Mouse (Mus musculus): Measurements from ENCODE around the gene Nrbp1. TPM values are rescaled to one million over a fixed set of nuclear protein-coding genes. Genes with fewer than 3 reads are reported as not detected.

Gene Nrbp1
- polyA plus RNA-seq, 1 experiment, result 93.7 TPM

DNA sequence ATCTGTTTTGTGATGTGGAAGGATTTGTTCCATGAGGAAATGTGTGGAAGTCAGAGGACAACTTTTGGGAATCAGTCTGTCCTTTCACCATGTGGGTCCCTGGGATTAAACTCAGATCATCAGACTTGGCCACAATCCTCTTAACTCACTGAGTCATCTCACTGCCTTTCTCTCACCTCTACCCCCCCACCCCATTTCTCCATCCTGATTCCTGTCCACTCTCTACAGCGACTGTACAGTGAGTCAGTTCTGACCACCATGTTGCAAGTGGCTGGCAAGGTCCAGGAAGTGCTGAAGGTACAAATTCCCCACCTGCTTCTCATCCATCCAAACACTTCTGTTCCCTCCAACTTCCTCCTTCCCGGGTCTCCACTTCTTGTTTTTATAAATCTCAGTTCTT, 57.8 kb downstream of the Nrbp1 start:
- 9% methylated on average over 2 of the region's 2 CpGs for WGBS
- H3K4me3 ChIP-seq (replicated peaks; ENCODE audit: control insufficient read depth, low read depth, low read length), result no peak overlapping the region
- TF ChIP-seq CTCF (IDR thresholded peaks at IDR 0.05; ENCODE audit: control insufficient read depth, insufficient read depth, low read length), result no peak
- no peak for TF ChIP-seq POLR2A (IDR thresholded peaks at IDR 0.05; ENCODE audit: borderline replicate concordance, control insufficient read depth, low read depth, low read length)
- H3K27ac ChIP-seq (ENCODE audit: control insufficient read depth, insufficient read depth, low read depth, low read length, poor library complexity), result no peak overlapping the region
- no peaks in the 10 kb centered on the region for H3K4me1 ChIP-seq (ENCODE audit: control insufficient read depth, insufficient read depth, low read length)

Other genes starting within 250 kb of the Nrbp1 start
- gene Atraid, start 192.6 kb upstream of the Nrbp1 start, polyA plus RNA-seq (2011; ENCODE audit: insufficient read depth, insufficient read length, low replicate concordance, missing spikeins), result 53.2 and 95.6 TPM in 2 replicates
- 1.6 and 3.6 TPM in 2 replicates for gene Slc5a6, start 191.9 kb upstream of the Nrbp1 start, polyA plus RNA-seq (2011; ENCODE audit: insufficient read depth, insufficient read length, low replicate concordance, missing spikeins)
- gene Cad, start 186.1 kb upstream of the Nrbp1 start, polyA plus RNA-seq (2011; ENCODE audit: insufficient read depth, insufficient read length, low replicate concordance, missing spikeins), result 9.7 and 21.8 TPM in 2 replicates
- gene Dnajc5g, start 134.6 kb upstream of the Nrbp1 start, polyA plus RNA-seq (2011; ENCODE audit: insufficient read depth, insufficient read length, low replicate concordance, missing spikeins), result not detected in 2 replicates
- not detected in 2 replicates for gene Slc30a3, start 132.6 kb upstream of the Nrbp1 start, polyA plus RNA-seq (2011; ENCODE audit: insufficient read depth, insufficient read length, low replicate concordance, missing spikeins)
- not detected in 2 replicates for gene Trim54, start 124.2 kb upstream of the Nrbp1 start, polyA plus RNA-seq (2011; ENCODE audit: insufficient read depth, insufficient read length, low replicate concordance, missing spikeins)
- not detected in 2 replicates for gene Ucn, start 102.0 kb upstream of the Nrbp1 start, polyA plus RNA-seq (2011; ENCODE audit: insufficient read depth, insufficient read length, low replicate concordance, missing spikeins)
- 5.3 and 14.4 TPM in 2 replicates for gene Mpv17, start 86.6 kb upstream of the Nrbp1 start, polyA plus RNA-seq (2011; ENCODE audit: insufficient read depth, insufficient read length, low replicate concordance, missing spikeins)
- gene Gm29609, start 61.0 kb upstream of the Nrbp1 start, polyA plus RNA-seq (2011; ENCODE audit: insufficient read depth, insufficient read length, low replicate concordance, missing spikeins), result 2.0 TPM in 1 of 2 replicates, not detected in the other
- gene Gtf3c2, start 60.7 kb upstream of the Nrbp1 start, polyA plus RNA-seq (2011; ENCODE audit: insufficient read depth, insufficient read length, low replicate concordance, missing spikeins), result 32.1 and 67.3 TPM in 2 replicates
- gene Snx17, start 47.6 kb upstream of the Nrbp1 start, polyA plus RNA-seq (2011; ENCODE audit: insufficient read depth, insufficient read length, low replicate concordance, missing spikeins), result 32.5 and 42.0 TPM in 2 replicates
- gene Eif2b4, start 47.4 kb upstream of the Nrbp1 start, polyA plus RNA-seq (2011; ENCODE audit: insufficient read depth, insufficient read length, low replicate concordance, missing spikeins), result 21.7 and 57.4 TPM in 2 replicates
- gene Zfp513, start 38.6 kb upstream of the Nrbp1 start, polyA plus RNA-seq (2011; ENCODE audit: insufficient read depth, insufficient read length, low replicate concordance, missing spikeins), result 28.8 and 54.0 TPM in 2 replicates
- 97.5 and 147 TPM in 2 replicates for gene Ppm1g, start 20.2 kb upstream of the Nrbp1 start, polyA plus RNA-seq (2011; ENCODE audit: insufficient read depth, insufficient read length, low replicate concordance, missing spikeins)
- not detected in 2 replicates for gene Gm9970, start 368 bp downstream of the Nrbp1 start, polyA plus RNA-seq (2011; ENCODE audit: insufficient read depth, insufficient read length, low replicate concordance, missing spikeins)
- 10.6 and 20.0 TPM in 2 replicates for gene Krtcap3, start 10.8 kb downstream of the Nrbp1 start, polyA plus RNA-seq (2011; ENCODE audit: insufficient read depth, insufficient read length, low replicate concordance, missing spikeins)
- 12.0 and 41.2 TPM in 2 replicates for gene Ift172, start 50.3 kb downstream of the Nrbp1 start, polyA plus RNA-seq (2011; ENCODE audit: insufficient read depth, insufficient read length, low replicate concordance, missing spikeins)
- gene Fndc4, start 55.2 kb downstream of the Nrbp1 start, polyA plus RNA-seq (2011; ENCODE audit: insufficient read depth, insufficient read length, low replicate concordance, missing spikeins), result not detected in 2 replicates
- 3.7 TPM in 1 of 2 replicates, not detected in the other for gene Gckr, start 56.6 kb downstream of the Nrbp1 start, polyA plus RNA-seq (2011; ENCODE audit: insufficient read depth, insufficient read length, low replicate concordance, missing spikeins)
- gene Zfp512, start 211.6 kb downstream of the Nrbp1 start, polyA plus RNA-seq (2011; ENCODE audit: insufficient read depth, insufficient read length, low replicate concordance, missing spikeins), result 17.2 and 29.0 TPM in 2 replicates
- gene 4930548H24Rik, start 244.9 kb downstream of the Nrbp1 start, polyA plus RNA-seq (2011; ENCODE audit: insufficient read depth, insufficient read length, low replicate concordance, missing spikeins), result not detected in 2 replicates